Mouse (Mus musculus) stomach, postnatal 0 days (tissue): ENCODE data around the gene Dnajc11. TPM values are rescaled to one million over a fixed set of nuclear protein-coding genes. Genes with fewer than 3 reads are reported as not detected.

Experiments
- ATAC-seq: fragments of 200-750 bp; cut with Nextera tagmentation; 2 replicates; pipeline ENCODE4 v1.8.0; 2017; ENCODE audit not compliant: low FRiP score, low TSS enrichment
- DNase-seq: peaks from one replicate; pipeline ENCODE4 v3.0.0-alpha.2; 2016; ENCODE audit warnings: low spot score
- H3K27ac ChIP-seq: fragments of 300-500 bp; sonication (generic); replicated peaks from 2 replicates; pipeline ENCODE4 v1.5.1; 2014; ENCODE audit warnings: mild to moderate bottlenecking, control low read depth
- H3K27me3 ChIP-seq: fragments of 300-500 bp; sonication (generic); 2 replicates; pipeline ENCODE4 v1.6.1; 2014; ENCODE audit warnings: low read length; ENCODE audit not compliant: control insufficient read depth, insufficient read depth
- H3K36me3 ChIP-seq: fragments of 300-500 bp; sonication (generic); 2 replicates; pipeline ENCODE4 v1.6.1; 2014; ENCODE audit warnings: low read length, mixed read lengths; ENCODE audit not compliant: control insufficient read depth, insufficient read depth
- H3K4me1 ChIP-seq: fragments of 300-500 bp; sonication (generic); replicated peaks from 2 replicates; pipeline ENCODE4 v1.6.1; 2014; ENCODE audit warnings: antibody characterized with exemption; ENCODE audit not compliant: control insufficient read depth, insufficient read depth
- H3K4me2 ChIP-seq: fragments of 300-500 bp; sonication (generic); replicated peaks from 2 replicates; pipeline ENCODE4 v1.6.1; 2014; ENCODE audit warnings: low read depth, mild to moderate bottlenecking, control low read depth, moderate library complexity
- H3K4me3 ChIP-seq: fragments of 300-500 bp; sonication (generic); 2 replicates; pipeline ENCODE4 v1.5.1; 2014; ENCODE audit warnings: low read depth, low read length, control low read depth
- H3K9ac ChIP-seq: fragments of 300-500 bp; sonication (generic); 2 replicates; pipeline ENCODE4 v1.6.1; 2014; ENCODE audit warnings: mild to moderate bottlenecking, low read length, control low read depth, mixed read lengths
- H3K9me3 ChIP-seq: fragments of 300-500 bp; sonication (generic); 2 replicates; pipeline ENCODE4 v1.6.1; 2016; ENCODE audit warnings: low read length; ENCODE audit not compliant: control insufficient read depth
- CTCF ChIP-seq: IDR thresholded peaks from 2 replicates; pipeline ENCODE4 v1.5.1; 2016; ENCODE audit warnings: antibody characterized with exemption, low read depth, mild to moderate bottlenecking, moderate library complexity
- EP300 ChIP-seq: optimal IDR thresholded peaks from 2 replicates; pipeline ENCODE3; 2016; ENCODE audit warnings: antibody characterized with exemption
- WGBS: fragments of 180-500 bp; shearing (Covaris S2); extraction: QIAGEN DNeasy Blood & Tissue Kit; methylation state at CpG from one replicate; pipeline ENCODE4 v1.1.7; 2014; 5-methylcytosine and 5-hydroxymethylcytosine counted together
- polyA plus RNA-seq: library from polyadenylated mRNA; unstranded; fragments of >200 nt; fragmentation: Nextera tagmentation; extraction: Ambion mirVana; gene quantifications from 2 replicates; pipeline ENCODE4 v1.2.1, GENCODE M21; 2015

Gene Dnajc11
- polyA plus RNA-seq, 1 experiment from 2014 or later = 33.0 TPM

DNA sequence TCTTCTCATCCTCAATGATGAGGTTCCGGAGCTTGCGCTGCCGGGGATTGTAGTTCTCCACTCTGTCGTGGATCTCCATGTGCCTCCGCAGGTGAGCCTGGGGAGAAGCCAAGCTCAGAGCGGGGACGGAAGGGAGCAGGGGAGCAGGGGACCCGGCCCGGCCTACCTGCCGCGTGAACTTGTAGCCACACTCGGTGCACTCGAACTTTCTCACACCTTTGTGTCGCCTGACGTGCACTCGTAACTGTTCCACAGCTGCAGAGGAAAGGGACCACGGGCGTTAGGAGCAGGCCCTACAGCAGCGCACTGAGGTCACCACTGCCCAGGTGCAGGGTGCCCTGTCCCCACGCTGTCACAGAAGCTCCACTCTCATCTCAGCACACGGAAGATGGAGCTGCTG, 86.5 kb downstream of the Dnajc11 start:
- ATAC-seq (no peak), DNase-seq (no peak)
- Histone ChIP-seq H3K9ac (no peak overlapping the region), H3K4me3 (no peak overlapping the region), H3K4me1 (no peaks in the 10 kb centered on the region; the same call in 1 of the 2 replicates), H3K27me3 (no peaks in the 10 kb centered on the region), H3K36me3 (peaks cover 19% of the 10 kb centered on the region), H3K9me3 (no peaks in the 10 kb centered on the region), H3K4me2 (no peak overlapping the region), H3K27ac (peak overlapping the region; percentile 35)
- TF ChIP-seq CTCF (no peak), EP300 (no peak)
- 86% methylated on average over 20 of the region's 21 CpGs for WGBS

DNA sequence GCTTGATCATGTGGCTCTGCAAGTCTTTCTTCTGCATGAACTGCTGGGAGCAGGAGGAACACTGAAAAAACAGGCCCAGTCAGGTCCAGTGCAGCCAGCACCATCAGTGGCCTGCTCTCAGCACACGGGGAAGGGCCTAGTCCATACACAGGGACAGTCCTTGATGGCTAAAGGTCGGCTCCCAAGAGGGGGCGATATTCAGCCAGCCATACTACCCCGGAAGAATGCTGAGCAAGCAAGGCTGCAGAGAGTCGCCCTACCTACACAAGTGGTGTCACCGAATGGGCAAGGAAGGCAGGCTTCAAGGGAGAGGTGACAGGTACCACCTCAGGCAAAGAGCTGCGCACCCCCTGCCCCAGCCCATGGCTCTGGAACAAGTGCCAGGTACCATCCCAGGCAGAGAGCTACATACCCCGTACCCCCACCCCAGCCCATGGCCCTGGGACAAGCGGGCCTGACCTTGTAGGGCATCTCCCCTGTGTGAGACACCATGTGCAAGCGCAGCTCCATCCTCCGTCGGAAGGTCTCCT, 88.1 kb downstream of the Dnajc11 start:
- Histone ChIP-seq H3K27me3 (no peaks in the 10 kb centered on the region), H3K4me3 (no peak overlapping the region), H3K27ac (no peak overlapping the region), H3K4me2 (no peak overlapping the region), H3K36me3 (peaks cover 19% of the 10 kb centered on the region), H3K9ac (0 out of 2 replicates have a peak overlapping the region, but pooled peaks have one; percentile 13), H3K9me3 (no peaks in the 10 kb centered on the region), H3K4me1 (peaks cover 9% of the 10 kb centered on the region)
- DNase-seq (no peak), ATAC-seq (no peak; the same call in 1 of the 2 replicates)
- TF ChIP-seq CTCF (peak; percentile 22; the same call in 1 of the 2 replicates), EP300 (no peak)
- 74% methylated on average over 12 of the region's 12 CpGs for WGBS

DNA sequence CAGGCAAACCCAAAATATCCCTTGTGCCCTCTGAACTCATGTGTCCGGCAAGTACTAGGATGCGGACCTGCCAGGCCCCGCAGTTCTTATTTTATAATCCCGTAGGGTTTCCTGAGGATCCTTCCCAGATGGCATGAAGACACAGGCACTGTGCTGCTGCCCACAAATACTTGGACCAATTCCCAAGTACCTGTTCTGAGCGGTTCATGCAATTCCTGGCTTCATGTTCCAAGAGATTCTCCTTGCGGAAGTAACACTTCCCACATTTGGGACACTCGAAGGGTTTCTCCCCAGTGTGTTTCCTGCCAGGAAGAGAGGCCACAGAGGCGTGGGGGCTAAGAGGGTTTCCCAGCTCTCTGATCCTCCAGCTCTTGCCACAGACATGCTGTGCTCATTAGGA, 89.0 kb downstream of the Dnajc11 start:
- TF ChIP-seq EP300 (no peak), CTCF (no peak)
- Histone ChIP-seq H3K27ac (no peak overlapping the region), H3K9ac (no peak overlapping the region), H3K4me1 (peaks cover 14% of the 10 kb centered on the region), H3K9me3 (no peaks in the 10 kb centered on the region), H3K4me2 (no peak overlapping the region), H3K27me3 (no peaks in the 10 kb centered on the region), H3K36me3 (peaks cover 17% of the 10 kb centered on the region), H3K4me3 (no peak overlapping the region)
- 77% methylated on average over 8 of the region's 8 CpGs for WGBS
- DNase-seq = no peak
- no peak for ATAC-seq

GRCm38 (mm10) chr4:152024525-152024924, 91.0 kb downstream of the Dnajc11 start:
- TF ChIP-seq EP300 (no peak), CTCF (no peak)
- no peak for ATAC-seq
- Histone ChIP-seq H3K4me3 (no peak overlapping the region), H3K36me3 (peaks cover 11% of the 10 kb centered on the region), H3K27me3 (no peaks in the 10 kb centered on the region), H3K9me3 (no peaks in the 10 kb centered on the region), H3K27ac (no peak overlapping the region), H3K4me2 (no peak overlapping the region), H3K9ac (no peak overlapping the region), H3K4me1 (peaks cover 16% of the 10 kb centered on the region)
- no peak for DNase-seq
- WGBS = 86% methylated on average over 11 of the region's 11 CpGs

DNA sequence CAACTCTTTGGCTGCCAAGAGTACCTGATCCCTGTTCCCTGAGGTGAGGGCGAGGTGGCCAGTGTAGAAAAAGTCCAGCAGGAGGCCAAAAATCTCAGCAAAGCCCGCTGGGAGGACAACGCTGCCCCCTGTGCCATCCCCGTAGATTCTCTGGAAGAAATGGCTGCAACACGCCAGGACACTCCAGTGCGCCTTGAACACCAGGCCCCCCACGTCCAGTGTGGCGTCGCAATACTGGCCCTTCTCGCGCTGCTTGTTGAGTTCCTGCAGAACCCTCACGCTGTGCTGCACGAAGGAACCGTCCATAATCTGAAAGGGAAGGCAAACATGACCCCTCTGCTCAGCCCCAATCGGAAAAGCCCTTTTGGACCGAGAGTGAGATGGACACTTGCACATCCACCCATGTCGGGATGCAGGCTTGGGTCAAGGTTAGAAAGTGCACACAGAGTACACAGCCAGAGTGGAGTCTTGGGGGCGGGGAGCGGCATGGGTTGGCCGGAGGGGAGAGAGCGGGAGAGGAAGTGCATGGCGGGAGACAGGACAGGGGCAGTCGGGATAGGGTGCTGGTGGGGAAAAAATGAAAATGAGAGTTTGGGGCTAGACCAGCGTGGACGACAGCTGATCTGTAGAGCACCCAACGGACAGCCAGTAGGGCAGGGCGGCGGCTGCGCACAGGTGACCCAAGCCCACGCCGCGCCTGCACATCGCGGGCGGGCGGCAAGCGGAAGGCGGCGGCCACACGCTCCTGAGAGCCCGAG, 93.4 kb downstream of the Dnajc11 start:
- H3K4me1 ChIP-seq = peaks cover 16% of the 10 kb centered on the region
- DNase-seq = peak; percentile 72
- peak overlapping the region; percentile 92 for H3K4me2 ChIP-seq
- ATAC-seq = peak; percentile 43; the same call in 1 of the 2 replicates
- H3K4me3 ChIP-seq = peak overlapping the region; percentile 64
- WGBS = 1% methylated on average over 38 of the region's 41 CpGs
- H3K9me3 ChIP-seq = no peaks in the 10 kb centered on the region
- peaks cover 2% of the 10 kb centered on the region; the same call in 1 of the 2 replicates for H3K36me3 ChIP-seq
- peak overlapping the region; percentile 71 for H3K9ac ChIP-seq
- H3K27me3 ChIP-seq = no peaks in the 10 kb centered on the region
- TF ChIP-seq EP300 (no peak), CTCF (peak; percentile 26; the same call in 1 of the 2 replicates)
- H3K27ac ChIP-seq = peak overlapping the region; percentile 70

GRCm38 (mm10) chr4:152027524-152027923, 94.0 kb downstream of the Dnajc11 start, which contains the start of gene Zbtb48:
Gene Zbtb48 (minus strand): TSS chr4:152027671.
- H3K4me3 ChIP-seq = peak within 1 kb of the TSS; percentile 64
- peaks cover 2% of the 10 kb centered on the region; the same call in 1 of the 2 replicates for H3K36me3 ChIP-seq
- H3K9me3 ChIP-seq = no peaks in the 10 kb centered on the region
- peak; percentile 96 for ATAC-seq
- H3K27ac ChIP-seq = peak within 1 kb of the TSS; percentile 70
- H3K4me2 ChIP-seq = peak within 1 kb of the TSS; percentile 92
- H3K9ac ChIP-seq = peak within 1 kb of the TSS; percentile 71
- DNase-seq = peak; percentile 98
- WGBS = under 1% methylated on average over 31 of the region's 35 CpGs
- 0 out of 2 replicates have a peak, but pooled peaks have one; percentile 6 for TF ChIP-seq CTCF
- no peak for TF ChIP-seq EP300
- no peaks in the 10 kb centered on the region for H3K27me3 ChIP-seq
- peaks cover 16% of the 10 kb centered on the region for H3K4me1 ChIP-seq
